Mouse (Mus musculus) hindbrain, embryonic 11.5 days (tissue): ENCODE results near the gene Cdh1. TPM values are rescaled to one million over a fixed set of nuclear protein-coding genes. Genes with fewer than 3 reads are reported as not detected.
A peak's percentile ranks its signal among the peaks of the same experiment; 100 is the strongest.

ENCODE experiments used
- ATAC-seq: fragments of 200-750 bp; cut with Nextera tagmentation; 2 replicates; pipeline ENCODE4 v1.8.0; 2017; ENCODE audit warnings: mild to moderate bottlenecking, moderate TSS enrichment, moderate library complexity; ENCODE audit not compliant: low FRiP score
- DNase-seq: peaks from one replicate; pipeline ENCODE4 v3.0.0-alpha.2; 2015; ENCODE audit warnings: low spot score
- H3K27ac ChIP-seq: fragments of 300-500 bp; sonication (generic); 2 replicates; pipeline ENCODE4 v1.5.1; 2014; ENCODE audit warnings: mild to moderate bottlenecking, low read depth, low read length
- H3K27me3 ChIP-seq: fragments of 300-500 bp; sonication (generic); 2 replicates; pipeline ENCODE4 v1.6.1; 2014; ENCODE audit warnings: mild to moderate bottlenecking, low read length, moderate library complexity, mixed read lengths; ENCODE audit not compliant: control insufficient read depth, insufficient read depth
- H3K36me3 ChIP-seq: fragments of 300-500 bp; sonication (generic); 2 replicates; pipeline ENCODE4 v1.6.1; 2014; ENCODE audit warnings: mild to moderate bottlenecking, low read length, moderate library complexity, mixed read lengths; ENCODE audit not compliant: control insufficient read depth, insufficient read depth
- H3K4me1 ChIP-seq: fragments of 300-500 bp; sonication (generic); replicated peaks from 2 replicates; pipeline ENCODE4 v1.6.1; 2014; ENCODE audit warnings: low read length, mixed read lengths; ENCODE audit not compliant: control insufficient read depth, insufficient read depth
- H3K4me2 ChIP-seq: fragments of 300-500 bp; sonication (generic); replicated peaks from 2 replicates; pipeline ENCODE4 v1.6.1; 2014; ENCODE audit warnings: mild to moderate bottlenecking, low read depth, low read length
- H3K4me3 ChIP-seq: fragments of 300-500 bp; sonication (generic); 2 replicates; pipeline ENCODE4 v1.5.1; 2014; ENCODE audit warnings: low read depth, low read length
- H3K9ac ChIP-seq: fragments of 300-500 bp; sonication (generic); 2 replicates; pipeline ENCODE4 v1.6.1; 2014; ENCODE audit warnings: low read depth, low read length
- H3K9me3 ChIP-seq: fragments of 300-500 bp; sonication (generic); 2 replicates; pipeline ENCODE4 v1.6.1; 2016; ENCODE audit warnings: low read length; ENCODE audit not compliant: control insufficient read depth
- WGBS: fragments of 180-500 bp; shearing (Covaris S2); extraction: QIAGEN DNeasy Blood & Tissue Kit; methylation state at CpG from one replicate; pipeline ENCODE4 v1.1.7; 2014; 5-methylcytosine and 5-hydroxymethylcytosine counted together
- polyA plus RNA-seq: library from polyadenylated mRNA; unstranded; fragments of >200 nt; fragmentation: Nextera tagmentation; extraction: Ambion mirVana; gene quantifications from 2 replicates; pipeline ENCODE4 v1.2.1, GENCODE M21; 2014

Gene Cdh1
- polyA plus RNA-seq, 1 experiment from 2014 or later: 6.7 TPM

GRCm38 (mm10) chr8:106682971-106683668 lies 80.0 kb downstream of the Cdh1 start, which contains the start of gene Tango6:
Gene Tango6, plus strand, starts transcription at chr8:106683068.
- Histone ChIP-seq H3K27me3 (no peaks in the 10 kb centered on the region), H3K27ac (peak within 1 kb of the TSS; percentile 88), H3K9ac (peak within 1 kb of the TSS; percentile 75), H3K4me2 (peak within 1 kb of the TSS; percentile 43), H3K4me3 (peak within 1 kb of the TSS; percentile 66), H3K4me1 (no peaks in the 10 kb centered on the region), H3K9me3 (no peaks in the 10 kb centered on the region), H3K36me3 (no peaks in the 10 kb centered on the region)
- peak; percentile 92 for DNase-seq
- under 1% methylated on average over 50 of the region's 50 CpGs for WGBS
- ATAC-seq: peak; percentile 97

GRCm38 (mm10) chr8:106684387-106684786 lies 81.2 kb downstream of the Cdh1 start:
- Histone ChIP-seq H3K4me1 (no peaks in the 10 kb centered on the region), H3K36me3 (no peaks in the 10 kb centered on the region), H3K9me3 (no peaks in the 10 kb centered on the region), H3K4me2 (no peak overlapping the region), H3K27ac (no peak overlapping the region), H3K27me3 (no peaks in the 10 kb centered on the region), H3K4me3 (no peak overlapping the region), H3K9ac (no peak overlapping the region)
- ATAC-seq: no peak
- no peak for DNase-seq
- 92% methylated on average over 4 of the region's 4 CpGs for WGBS

- Histone ChIP-seq H3K36me3 (no peaks in the 10 kb centered on the region), H3K4me2 (no peak overlapping the region), H3K9me3 (no peaks in the 10 kb centered on the region), H3K4me3 (no peak overlapping the region), H3K27ac (no peak overlapping the region), H3K4me1 (no peaks in the 10 kb centered on the region), H3K9ac (no peak overlapping the region), H3K27me3 (no peaks in the 10 kb centered on the region)
- WGBS: 17% methylated on average over 4 of the region's 4 CpGs
- ATAC-seq (0 out of 2 replicates have a peak, but pooled peaks have one; percentile 30), DNase-seq (peak; percentile 71)
Measured at GRCm38 (mm10) chr8:106687479-106687878, 84.3 kb downstream of the Cdh1 start.

GRCm38 (mm10) chr8:106697748-106698248 lies 94.6 kb downstream of the Cdh1 start:
- ATAC-seq (no peak), DNase-seq (no peak)
- Histone ChIP-seq H3K36me3 (0 out of 2 replicates have a peak, but pooled peaks cover 2% of the 10 kb centered on the region), H3K27me3 (no peaks in the 10 kb centered on the region), H3K4me1 (no peaks in the 10 kb centered on the region), H3K4me3 (no peak overlapping the region), H3K27ac (no peak overlapping the region), H3K9ac (no peak overlapping the region), H3K4me2 (no peak overlapping the region), H3K9me3 (no peaks in the 10 kb centered on the region)
- 93% methylated on average over 3 of the region's 3 CpGs for WGBS

- no peak overlapping the region for H3K4me3 ChIP-seq
- DNase-seq (peak; percentile 80), ATAC-seq (no peak)
- no peak overlapping the region for H3K9ac ChIP-seq
- 0 out of 2 replicates have a peak, but pooled peaks cover 2% of the 10 kb centered on the region for H3K36me3 ChIP-seq
- H3K9me3 ChIP-seq: no peaks in the 10 kb centered on the region
- 75% methylated on average over 5 of the region's 5 CpGs for WGBS
- no peak overlapping the region for H3K27ac ChIP-seq
- H3K4me2 ChIP-seq: no peak overlapping the region
- H3K4me1 ChIP-seq: no peaks in the 10 kb centered on the region
- H3K27me3 ChIP-seq: no peaks in the 10 kb centered on the region
Measured at GRCm38 (mm10) chr8:106699588-106699987, 96.4 kb downstream of the Cdh1 start.

GRCm38 (mm10) chr8:106700131-106700530 lies 97.0 kb downstream of the Cdh1 start:
- no peak for DNase-seq
- Histone ChIP-seq H3K4me1 (no peaks in the 10 kb centered on the region), H3K9me3 (no peaks in the 10 kb centered on the region), H3K27me3 (no peaks in the 10 kb centered on the region), H3K9ac (no peak overlapping the region), H3K4me3 (no peak overlapping the region), H3K4me2 (no peak overlapping the region), H3K36me3 (0 out of 2 replicates have a peak, but pooled peaks cover 2% of the 10 kb centered on the region), H3K27ac (no peak overlapping the region)
- ATAC-seq: no peak
- 97% methylated on average over 6 of the region's 6 CpGs for WGBS

GRCm38 (mm10) chr8:106701360-106701759 lies 98.2 kb downstream of the Cdh1 start:
- Histone ChIP-seq H3K9ac (no peak overlapping the region), H3K9me3 (no peaks in the 10 kb centered on the region), H3K36me3 (0 out of 2 replicates have a peak, but pooled peaks cover 2% of the 10 kb centered on the region), H3K4me3 (no peak overlapping the region), H3K27ac (no peak overlapping the region), H3K4me1 (no peaks in the 10 kb centered on the region), H3K4me2 (no peak overlapping the region), H3K27me3 (no peaks in the 10 kb centered on the region)
- DNase-seq: no peak
- ATAC-seq: no peak
- 92% methylated on average over 3 of the region's 3 CpGs for WGBS

GRCm38 (mm10) chr8:106704199-106704900 lies 101.2 kb downstream of the Cdh1 start:
- Histone ChIP-seq H3K9me3 (no peaks in the 10 kb centered on the region), H3K36me3 (no peaks in the 10 kb centered on the region), H3K27ac (no peak overlapping the region), H3K9ac (no peak overlapping the region), H3K4me1 (no peaks in the 10 kb centered on the region), H3K4me3 (no peak overlapping the region), H3K4me2 (no peak overlapping the region), H3K27me3 (no peaks in the 10 kb centered on the region)
- ATAC-seq (no peak), DNase-seq (no peak)
- 87% methylated on average over 9 of the region's 9 CpGs for WGBS
